Mouse (Mus musculus): ENCODE data around the gene Slc38a1.
A peak's percentile ranks its signal among the peaks of the same experiment; 100 is the strongest.

GRCm38 (mm10) chr15:96666663-96667062, 23.9 kb upstream of the Slc38a1 start:
- TF ChIP-seq CTCF (IDR thresholded peaks at IDR 0.05; ENCODE audit: low read depth), result peak; percentile 85
- TF ChIP-seq EP300 (IDR thresholded peaks at IDR 0.05; ENCODE audit: low read depth), result no peak

Measured in heart, postnatal 0 days (tissue).